Mouse (Mus musculus) bone marrow macrophage, adult 2 months (primary cell): ENCODE results near the gene Thada. TPM values are rescaled to one million over a fixed set of nuclear protein-coding genes. Genes with fewer than 3 reads are reported as not detected.

Source experiments
- H3K27ac ChIP-seq: 2 replicates; pipeline ENCODE4 v1.5.1; 2012; ENCODE audit warnings: low read depth, low read length; ENCODE audit not compliant: insufficient read depth
- H3K4me1 ChIP-seq: 2 replicates; pipeline ENCODE4 v1.6.1; 2012; ENCODE audit warnings: low read length; ENCODE audit not compliant: control insufficient read depth, insufficient read depth
- H3K4me3 ChIP-seq: 2 replicates; pipeline ENCODE4 v1.5.1; 2012; ENCODE audit warnings: mild to moderate bottlenecking, low read length, moderate library complexity; ENCODE audit not compliant: insufficient read depth
- CTCF ChIP-seq: IDR thresholded peaks from 2 replicates; pipeline ENCODE4 v1.5.1; 2012; ENCODE audit warnings: low read depth, mild to moderate bottlenecking, low read length, moderate library complexity
- POLR2A ChIP-seq: IDR thresholded peaks from 2 replicates; pipeline ENCODE4 v1.6.1; 2012; ENCODE audit warnings: mild to moderate bottlenecking, low read depth, low read length, borderline replicate concordance
- polyA plus RNA-seq: library from polyadenylated mRNA; stranded (reverse); fragments of >200 nt; gene quantifications from 2 replicates; pipeline ENCODE4 v1.2.4, GENCODE M21; 2012; ENCODE audit not compliant: missing spikeins, insufficient read depth, insufficient read length

The Thada gene
- polyA plus RNA-seq, 1 experiment = 6.6 TPM

- H3K27ac ChIP-seq = no peak overlapping the region
- peaks cover 13% of the 10 kb centered on the region for H3K4me1 ChIP-seq
- no peak overlapping the region for H3K4me3 ChIP-seq
- TF ChIP-seq CTCF (no peak), POLR2A (no peak)
Measured at GRCm38 (mm10) chr17:84365006-84365716, 100.8 kb downstream of the Thada start.

GRCm38 (mm10) chr17:84363444-84363843 is 102.6 kb downstream of the Thada start:
- TF ChIP-seq POLR2A (no peak), CTCF (no peak)
- H3K4me1 ChIP-seq = peaks cover 13% of the 10 kb centered on the region
- no peak overlapping the region for H3K27ac ChIP-seq
- no peak overlapping the region for H3K4me3 ChIP-seq

DNA sequence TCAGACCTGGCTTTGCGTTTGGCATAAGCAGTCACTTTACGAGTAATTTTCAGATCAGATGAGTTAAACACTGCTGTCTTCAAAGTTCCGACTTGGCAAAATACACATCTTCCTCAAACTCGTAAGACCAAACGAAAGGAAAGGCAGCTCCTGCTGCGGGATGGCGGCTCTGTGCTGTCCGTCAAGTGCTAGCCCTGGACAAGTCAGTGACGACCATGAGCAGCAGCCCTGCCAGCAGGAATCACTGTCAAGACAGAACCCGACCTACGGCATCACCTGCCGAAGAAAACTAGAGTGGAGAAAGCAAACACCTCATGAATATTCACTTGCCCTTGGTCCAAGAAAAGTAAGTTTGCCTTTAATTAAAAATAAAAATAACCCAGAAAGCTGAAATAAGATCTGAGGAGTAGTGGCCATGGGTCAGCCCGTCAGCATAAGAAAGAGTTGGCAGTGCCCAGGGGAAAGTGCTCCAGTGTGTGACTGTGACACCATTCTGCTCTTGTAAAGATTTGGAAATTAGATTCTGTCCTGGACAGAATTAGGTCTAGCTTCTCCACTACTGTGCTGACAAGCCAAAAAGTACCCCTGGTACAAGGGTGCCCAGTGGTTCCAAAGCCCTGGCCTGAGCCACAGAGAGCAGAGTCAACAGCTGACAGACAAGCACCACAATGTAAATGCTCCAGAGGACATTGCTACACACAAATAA is 103.3 kb downstream of the Thada start:
- Histone ChIP-seq H3K4me1 (peaks cover 13% of the 10 kb centered on the region), H3K4me3 (no peak overlapping the region), H3K27ac (no peak overlapping the region)
- TF ChIP-seq POLR2A = no peak
- TF ChIP-seq CTCF = no peak

- no peak for TF ChIP-seq CTCF
- no peak for TF ChIP-seq POLR2A
- H3K4me3 ChIP-seq = no peak overlapping the region
- no peak overlapping the region for H3K27ac ChIP-seq
Measured at GRCm38 (mm10) chr17:84361006-84361405, 105.0 kb downstream of the Thada start.

DNA sequence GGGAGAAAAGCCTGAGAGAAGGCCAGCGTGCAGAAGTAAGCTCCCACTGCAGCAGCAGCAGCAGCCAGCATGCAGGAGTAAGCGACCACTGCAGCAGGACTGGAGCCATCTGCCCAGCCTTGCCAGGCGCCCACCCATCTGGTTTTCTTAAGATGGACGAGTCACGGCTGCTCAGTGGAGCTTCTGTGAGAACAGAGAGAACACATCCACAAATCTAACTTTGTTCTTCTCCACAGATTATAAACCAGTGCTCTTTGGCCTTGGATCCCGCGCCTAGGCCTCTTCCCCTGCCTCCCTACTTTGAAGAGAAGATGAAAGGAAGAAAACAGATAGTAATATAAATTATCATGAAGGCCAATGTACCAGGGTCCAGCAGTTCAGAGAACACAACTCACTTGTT is 106.2 kb downstream of the Thada start:
- Histone ChIP-seq H3K27ac (no peak overlapping the region), H3K4me3 (no peak overlapping the region), H3K4me1 (peaks cover 3% of the 10 kb centered on the region)
- TF ChIP-seq POLR2A (no peak), CTCF (no peak)

More at GRCm38 (mm10) chr17:84361006-84361405, 105.0 kb downstream of the Thada start:
- H3K4me1 ChIP-seq = peaks cover 13% of the 10 kb centered on the region

GRCm38 (mm10) chr17:84358951-84359644 is 106.9 kb downstream of the Thada start:
- Histone ChIP-seq H3K4me3 (no peak overlapping the region), H3K4me1 (0 out of 2 replicates have a peak, but pooled peaks cover 2% of the 10 kb centered on the region), H3K27ac (no peak overlapping the region)
- no peak for TF ChIP-seq CTCF
- TF ChIP-seq POLR2A = no peak

GRCm38 (mm10) chr17:84357776-84358175 is 108.2 kb downstream of the Thada start:
- Histone ChIP-seq H3K4me3 (no peak overlapping the region), H3K4me1 (0 out of 2 replicates have a peak, but pooled peaks cover 2% of the 10 kb centered on the region), H3K27ac (no peak overlapping the region)
- no peak for TF ChIP-seq CTCF

DNA sequence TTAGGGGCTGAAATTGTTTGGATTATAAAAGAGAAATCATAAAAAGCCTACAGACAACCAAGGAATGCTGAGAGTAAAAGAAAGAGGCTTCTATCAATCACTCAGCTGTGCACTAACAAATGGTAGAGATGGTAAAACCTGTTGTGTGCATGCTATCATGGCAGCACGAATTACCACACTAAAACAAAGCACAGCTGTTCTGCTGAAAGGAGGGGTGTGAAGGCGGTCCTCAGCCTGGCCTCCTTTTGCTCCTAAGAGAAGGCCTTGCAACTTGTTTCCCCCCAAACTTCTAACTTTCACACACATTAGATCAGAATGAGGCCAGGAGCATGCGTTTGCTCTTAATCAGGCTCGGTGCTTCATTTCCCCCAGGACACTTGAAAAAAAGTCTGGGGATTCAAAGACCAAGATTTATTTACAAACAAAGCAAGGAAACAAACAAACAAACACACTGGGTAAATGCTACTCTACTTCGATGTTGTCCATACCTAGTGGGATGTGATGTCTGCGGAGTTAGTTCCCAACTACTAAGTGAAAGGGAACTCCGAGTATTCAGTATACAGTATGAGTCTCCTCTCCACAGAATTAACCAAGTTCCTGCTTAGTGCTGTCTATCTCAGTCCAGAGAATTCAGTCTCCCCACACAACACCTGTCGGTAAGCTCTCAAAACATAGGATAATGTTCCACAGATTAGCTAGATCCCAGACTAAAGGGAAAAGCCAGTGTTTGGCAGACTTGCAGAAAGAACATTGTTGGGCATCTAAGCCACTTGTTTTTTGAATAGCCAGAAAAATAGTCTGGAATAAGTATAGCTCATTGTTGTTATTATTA is 109.7 kb downstream of the Thada start:
- H3K4me3 ChIP-seq = no peak overlapping the region
- H3K4me1 ChIP-seq = 0 out of 2 replicates have a peak, but pooled peaks cover 2% of the 10 kb centered on the region

DNA sequence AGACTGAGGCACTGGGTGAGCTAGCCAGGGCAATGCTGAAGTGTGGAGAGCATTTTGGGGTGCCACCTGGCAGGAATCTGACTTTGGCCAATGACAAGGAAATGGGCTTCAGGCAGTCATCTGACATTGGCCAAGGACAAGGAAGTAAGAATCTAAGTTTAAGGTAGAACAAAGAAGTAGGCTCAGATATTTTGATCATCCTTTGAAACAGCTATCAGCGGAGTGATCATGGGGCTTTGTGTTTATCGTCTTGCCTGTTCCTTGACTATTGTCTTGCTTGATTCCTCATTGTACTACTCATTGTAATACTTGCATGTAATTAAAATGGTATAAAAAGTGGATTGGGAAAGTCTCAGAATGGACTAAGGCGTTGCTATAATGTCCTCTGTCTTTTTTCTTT is 111.0 kb downstream of the Thada start:
- TF ChIP-seq POLR2A = no peak
- no peak overlapping the region for H3K4me3 ChIP-seq
- no peak overlapping the region for H3K27ac ChIP-seq
- 0 out of 2 replicates have a peak, but pooled peaks cover 2% of the 10 kb centered on the region for H3K4me1 ChIP-seq

More for the DNA sequence above, 109.7 kb downstream of the Thada start:
- TF ChIP-seq CTCF (no peak), POLR2A (no peak)
- no peak overlapping the region for H3K27ac ChIP-seq
